Comparison of ENCODE assay signal across 8 mouse cellular contexts in genomic region chr11:97994539-97995100, GRCm38 (mm10). TPM values are rescaled to one million over a fixed set of nuclear protein-coding genes. Genes with fewer than 3 reads are reported as not detected.
DNase-seq lines count a peak whose midpoint lies in the region; ATAC-seq and TF ChIP-seq lines count a peak whose summit lies in the region.

No protein-coding gene starts in this region.

- peak; percentile 72 to 78 for DNase-seq in layer of hippocampus, postnatal 10 days (ENCODE audit: low spot score in 2 of 2)
- DNase-seq in layer of hippocampus, adult 8-10 months (ENCODE audit: low spot score in 2 of 2), result no peak
- peak; percentile 76 to 81 for DNase-seq in cerebellum, adult 18-20 months
- DNase-seq in liver, result peak; percentile 84
- no peak for DNase-seq in midbrain, postnatal 0 days (ENCODE audit: low spot score)

- peak overlapping the region; percentile 52 for H3K9ac ChIP-seq in forebrain, embryonic 16.5 days (replicated peaks; ENCODE audit: low read depth, low read length)
- H3K9ac ChIP-seq in hindbrain, embryonic 12.5 days, result no peak overlapping the region
- no peak overlapping the region; the same call in 1 of the 2 replicates for H3K9ac ChIP-seq in midbrain, postnatal 0 days (replicated peaks; ENCODE audit: low read length, poor library complexity, severe bottlenecking)
- H3K9ac ChIP-seq in stomach, embryonic 16.5 days (ENCODE audit: low read length), result peak overlapping the region; percentile 69

- no peak overlapping the region for H3K27ac ChIP-seq in forebrain, embryonic 16.5 days (ENCODE audit: low read length)
- H3K27ac ChIP-seq in hindbrain, embryonic 12.5 days, result no peak overlapping the region
- H3K27ac ChIP-seq in midbrain, postnatal 0 days (ENCODE audit: low read depth, low read length), result no peak overlapping the region
- no peak overlapping the region for H3K27ac ChIP-seq in stomach, embryonic 16.5 days (ENCODE audit: low read length)

- H3K4me1 ChIP-seq in forebrain, embryonic 16.5 days (replicated peaks; ENCODE audit: control insufficient read depth, insufficient read depth, low read length), result peaks cover 21% of the 10 kb centered on the region
- peaks cover 22% of the 10 kb centered on the region for H3K4me1 ChIP-seq in hindbrain, embryonic 12.5 days
- 0 out of 2 replicates have a peak, but pooled peaks cover 5% of the 10 kb centered on the region for H3K4me1 ChIP-seq in midbrain, postnatal 0 days (ENCODE audit: insufficient read depth, low read length)
- H3K4me1 ChIP-seq in stomach, embryonic 16.5 days (ENCODE audit: control insufficient read depth, insufficient read depth, low read length), result peaks cover 20% of the 10 kb centered on the region

- peak overlapping the region; percentile 80 for H3K4me2 ChIP-seq in forebrain, embryonic 16.5 days (ENCODE audit: low read length)
- peak overlapping the region; percentile 85 for H3K4me2 ChIP-seq in hindbrain, embryonic 12.5 days (replicated peaks)
- peak overlapping the region; percentile 84 for H3K4me2 ChIP-seq in midbrain, postnatal 0 days (ENCODE audit: low read depth, low read length, poor library complexity, severe bottlenecking)
- H3K4me2 ChIP-seq in stomach, embryonic 16.5 days (ENCODE audit: low read depth, low read length), result peak overlapping the region; percentile 92

- no peaks in the 10 kb centered on the region for H3K9me3 ChIP-seq in forebrain, embryonic 16.5 days (ENCODE audit: control insufficient read depth, low read length)
- H3K9me3 ChIP-seq in hindbrain, embryonic 12.5 days (replicated peaks), result no peaks in the 10 kb centered on the region
- H3K9me3 ChIP-seq in midbrain, postnatal 0 days (ENCODE audit: low read length), result no peaks in the 10 kb centered on the region
- no peaks in the 10 kb centered on the region for H3K9me3 ChIP-seq in stomach, embryonic 16.5 days (replicated peaks; ENCODE audit: control insufficient read depth, low read length)

- TF ChIP-seq CTCF in midbrain, postnatal 0 days (IDR thresholded peaks at IDR 0.05), result peak; percentile 72

- WGBS in forebrain, embryonic 16.5 days, result 7% methylated on average over 13 of the region's 13 CpGs
- WGBS in hindbrain, embryonic 12.5 days, result 6% methylated on average over 13 of the region's 13 CpGs
- 13% methylated on average over 13 of the region's 13 CpGs for WGBS in midbrain, postnatal 0 days
- 10% methylated on average over 13 of the region's 13 CpGs for WGBS in stomach, embryonic 16.5 days

- no peaks in the 10 kb centered on the region for H3K27me3 ChIP-seq in forebrain, embryonic 16.5 days (replicated peaks; ENCODE audit: control insufficient read depth, insufficient read depth, low read length)
- peaks cover 11% of the 10 kb centered on the region; the same call in 1 of the 2 replicates for H3K27me3 ChIP-seq in hindbrain, embryonic 12.5 days
- no peaks in the 10 kb centered on the region for H3K27me3 ChIP-seq in midbrain, postnatal 0 days (ENCODE audit: insufficient read depth, low read length)
- H3K27me3 ChIP-seq in stomach, embryonic 16.5 days (ENCODE audit: control insufficient read depth, insufficient read depth, low read length), result no peaks in the 10 kb centered on the region; the same call in 1 of the 2 replicates

- H3K36me3 ChIP-seq in forebrain, embryonic 16.5 days (ENCODE audit: control insufficient read depth, insufficient read depth), result no peaks in the 10 kb centered on the region
- H3K36me3 ChIP-seq in hindbrain, embryonic 12.5 days, result no peaks in the 10 kb centered on the region
- H3K36me3 ChIP-seq in midbrain, postnatal 0 days (ENCODE audit: insufficient read depth, low read length), result no peaks in the 10 kb centered on the region
- no peaks in the 10 kb centered on the region for H3K36me3 ChIP-seq in stomach, embryonic 16.5 days (ENCODE audit: control insufficient read depth, insufficient read depth, low read length)

- H3K4me3 ChIP-seq in forebrain, embryonic 16.5 days (replicated peaks; ENCODE audit: low read length), result peak overlapping the region; percentile 46
- H3K4me3 ChIP-seq in hindbrain, embryonic 12.5 days, result peak overlapping the region; percentile 31
- H3K4me3 ChIP-seq in midbrain, postnatal 0 days (ENCODE audit: low read depth, low read length), result peak overlapping the region; percentile 38
- peak overlapping the region; percentile 55 for H3K4me3 ChIP-seq in stomach, embryonic 16.5 days (replicated peaks; ENCODE audit: low read length)

- peak; percentile 64 for ATAC-seq in forebrain, embryonic 16.5 days
- peak; percentile 59; the same call in 1 of the 2 replicates for ATAC-seq in hindbrain, embryonic 12.5 days (ENCODE audit: low FRiP score)
- ATAC-seq in midbrain, postnatal 0 days (ENCODE audit: low FRiP score), result no peak
- peak; percentile 37; the same call in 1 of the 2 replicates for ATAC-seq in stomach, embryonic 16.5 days (ENCODE audit: insufficient read depth, low FRiP score)

RNA-seq across cellular contexts. Expression of gene Arl5c, which starts 1.4 kb away (rescaled TPM):
- 1 to 10 TPM; 2.0 to 2.1 TPM for total RNA-seq in layer of hippocampus, postnatal 10 days (2021)
- 1 to 10 TPM in 3 of 4 experiments, under 1 TPM in 1; 0.59 to 1.5 (median 1.3) TPM for total RNA-seq in layer of hippocampus, adult 8-10 months (2022)
- polyA plus RNA-seq in forebrain, embryonic 16.5 days (2015; fragmentation: Nextera tagmentation; extraction: Ambion mirVana), result 4.6 and 6.4 TPM in 2 replicates
- 5.7 and 7.0 TPM in 2 replicates for polyA plus RNA-seq in hindbrain, embryonic 12.5 days (2016; fragmentation: Nextera tagmentation; extraction: Ambion mirVana)
- 1.1 and 2.9 TPM in 2 replicates for total RNA-seq in midbrain, postnatal 0 days (2014; rRNA removed)
- 2.9 and 4.5 TPM in 2 replicates for polyA plus RNA-seq in midbrain, postnatal 0 days (2015; fragmentation: Nextera tagmentation; extraction: Ambion mirVana)
- 10.5 and 11.8 TPM in 2 replicates for polyA plus RNA-seq in stomach, embryonic 16.5 days (2015; fragmentation: Nextera tagmentation; extraction: Ambion mirVana)

RNA-seq across cellular contexts. Expression of gene Plxdc1, which starts 8.4 kb away (rescaled TPM):
- total RNA-seq in layer of hippocampus, postnatal 10 days (2021), result 1 to 10 TPM; 6.8 to 7.1 TPM
- total RNA-seq in layer of hippocampus, adult 8-10 months (2022), result 10 to 100 TPM; 18.0 to 21.1 (median 19.8) TPM
- 0.72 and 0.96 TPM in 2 replicates for polyA plus RNA-seq in forebrain, embryonic 16.5 days (2015; fragmentation: Nextera tagmentation; extraction: Ambion mirVana)
- 0.13 and 0.26 TPM in 2 replicates for polyA plus RNA-seq in hindbrain, embryonic 12.5 days (2016; fragmentation: Nextera tagmentation; extraction: Ambion mirVana)
- total RNA-seq in midbrain, postnatal 0 days (2014; rRNA removed), result 2.4 and 3.1 TPM in 2 replicates
- 4.9 and 5.6 TPM in 2 replicates for polyA plus RNA-seq in midbrain, postnatal 0 days (2015; fragmentation: Nextera tagmentation; extraction: Ambion mirVana)
- 0.72 and 1.0 TPM in 2 replicates for polyA plus RNA-seq in stomach, embryonic 16.5 days (2015; fragmentation: Nextera tagmentation; extraction: Ambion mirVana)

RNA-seq across cellular contexts. Expression of gene Cacnb1, which starts 28.2 kb away (rescaled TPM):
- 100 to 1,000 TPM; 118 TPM for total RNA-seq in layer of hippocampus, postnatal 10 days (2021)
- 100 to 1,000 TPM; 123 to 145 (median 134) TPM for total RNA-seq in layer of hippocampus, adult 8-10 months (2022)
- 39.0 and 52.1 TPM in 2 replicates for polyA plus RNA-seq in forebrain, embryonic 16.5 days (2015; fragmentation: Nextera tagmentation; extraction: Ambion mirVana)
- polyA plus RNA-seq in hindbrain, embryonic 12.5 days (2016; fragmentation: Nextera tagmentation; extraction: Ambion mirVana), result 39.6 and 43.5 TPM in 2 replicates
- 89.1 and 96.4 TPM in 2 replicates for total RNA-seq in midbrain, postnatal 0 days (2014; rRNA removed)
- polyA plus RNA-seq in midbrain, postnatal 0 days (2015; fragmentation: Nextera tagmentation; extraction: Ambion mirVana), result 61.1 and 63.2 TPM in 2 replicates
- polyA plus RNA-seq in stomach, embryonic 16.5 days (2015; fragmentation: Nextera tagmentation; extraction: Ambion mirVana), result 7.0 and 12.1 TPM in 2 replicates

RNA-seq across cellular contexts. Expression of gene Rpl19, which starts 31.9 kb away (rescaled TPM):
- 100 to 1,000 TPM; 648 to 672 TPM for total RNA-seq in layer of hippocampus, postnatal 10 days (2021)
- total RNA-seq in layer of hippocampus, adult 8-10 months (2022), result 100 to 1,000 TPM; 520 to 711 (median 600) TPM
- 652 and 659 TPM in 2 replicates for polyA plus RNA-seq in forebrain, embryonic 16.5 days (2015; fragmentation: Nextera tagmentation; extraction: Ambion mirVana)
- 675 and 726 TPM in 2 replicates for polyA plus RNA-seq in hindbrain, embryonic 12.5 days (2016; fragmentation: Nextera tagmentation; extraction: Ambion mirVana)
- 597 and 686 TPM in 2 replicates for total RNA-seq in midbrain, postnatal 0 days (2014; rRNA removed)
- 591 and 620 TPM in 2 replicates for polyA plus RNA-seq in midbrain, postnatal 0 days (2015; fragmentation: Nextera tagmentation; extraction: Ambion mirVana)
- 825 and 942 TPM in 2 replicates for polyA plus RNA-seq in stomach, embryonic 16.5 days (2015; fragmentation: Nextera tagmentation; extraction: Ambion mirVana)

RNA-seq across cellular contexts. Expression of gene Stac2, which starts 58.6 kb away (rescaled TPM):
- total RNA-seq in layer of hippocampus, postnatal 10 days (2021), result 10 to 100 TPM; 13.0 to 14.9 TPM
- total RNA-seq in layer of hippocampus, adult 8-10 months (2022), result 10 to 100 TPM; 47.7 to 56.4 (median 52.4) TPM
- 3.4 and 5.4 TPM in 2 replicates for polyA plus RNA-seq in forebrain, embryonic 16.5 days (2015; fragmentation: Nextera tagmentation; extraction: Ambion mirVana)
- polyA plus RNA-seq in hindbrain, embryonic 12.5 days (2016; fragmentation: Nextera tagmentation; extraction: Ambion mirVana), result 2.1 and 2.2 TPM in 2 replicates
- total RNA-seq in midbrain, postnatal 0 days (2014; rRNA removed), result 4.4 and 8.3 TPM in 2 replicates
- 3.5 and 4.1 TPM in 2 replicates for polyA plus RNA-seq in midbrain, postnatal 0 days (2015; fragmentation: Nextera tagmentation; extraction: Ambion mirVana)
- 0.25 and 0.47 TPM in 2 replicates for polyA plus RNA-seq in stomach, embryonic 16.5 days (2015; fragmentation: Nextera tagmentation; extraction: Ambion mirVana)

Comparison
In these comparisons a context has a peak if more than half of its experiments do, and no peak if none do; other contexts are left out.
1. DNase-seq: peak in layer of hippocampus, postnatal 10 days (2 of 2), cerebellum, adult 18-20 months (2 of 2) and liver (single experiment); none in layer of hippocampus, adult 8-10 months (0 of 2) and midbrain, postnatal 0 days (single experiment).
2. H3K9ac ChIP-seq: peak in forebrain, embryonic 16.5 days (single experiment) and stomach, embryonic 16.5 days (single experiment); none in hindbrain, embryonic 12.5 days (single experiment) and midbrain, postnatal 0 days (single experiment).
3. Peak in every context shown above with its lines, with median percentiles within 50 percentile points of each other: H3K4me2 ChIP-seq and H3K4me3 ChIP-seq.